Mouse (Mus musculus) limb, embryonic 12.5 days (tissue): ENCODE data around the gene Tmem123. TPM values are rescaled to one million over a fixed set of nuclear protein-coding genes. Genes with fewer than 3 reads are reported as not detected.

Experiments
- ATAC-seq: fragments of 200-750 bp; cut with Nextera tagmentation; 2 replicates; pipeline ENCODE4 v1.8.0; 2017; ENCODE audit warnings: low read depth, moderate TSS enrichment; ENCODE audit not compliant: insufficient number of reproducible peaks, insufficient read depth, low FRiP score, low TSS enrichment
- H3K27ac ChIP-seq: fragments of 300-500 bp; sonication (generic); 2 replicates; pipeline ENCODE4 v1.5.1; 2016; ENCODE audit warnings: mild to moderate bottlenecking, moderate library complexity
- H3K27me3 ChIP-seq: fragments of 300-500 bp; sonication (generic); 2 replicates; pipeline ENCODE4 v1.6.1; 2016; ENCODE audit warnings: mild to moderate bottlenecking, moderate library complexity
- H3K36me3 ChIP-seq: fragments of 300-500 bp; sonication (generic); 2 replicates; pipeline ENCODE4 v1.6.1; 2016; ENCODE audit warnings: mild to moderate bottlenecking, moderate library complexity
- H3K4me1 ChIP-seq: fragments of 300-500 bp; sonication (generic); replicated peaks from 2 replicates; pipeline ENCODE4 v1.6.1; 2016
- H3K4me2 ChIP-seq: fragments of 300-500 bp; sonication (generic); 2 replicates; pipeline ENCODE4 v1.6.1; 2016; ENCODE audit warnings: mild to moderate bottlenecking, moderate library complexity
- H3K4me3 ChIP-seq: fragments of 300-500 bp; sonication (generic); replicated peaks from 2 replicates; pipeline ENCODE4 v1.5.1; 2016; ENCODE audit warnings: mild to moderate bottlenecking
- H3K9ac ChIP-seq: fragments of 300-500 bp; sonication (generic); replicated peaks from 2 replicates; pipeline ENCODE4 v1.6.1; 2016; ENCODE audit warnings: mild to moderate bottlenecking, moderate library complexity
- H3K9me3 ChIP-seq: fragments of 300-500 bp; sonication (generic); 2 replicates; pipeline ENCODE4 v1.6.1; 2016; ENCODE audit warnings: mild to moderate bottlenecking, moderate library complexity
- WGBS: fragments of 180-500 bp; shearing (Covaris S2); methylation state at CpG from one replicate; pipeline ENCODE4 v1.1.7; 2016; 5-methylcytosine and 5-hydroxymethylcytosine counted together
- polyA plus RNA-seq: library from polyadenylated mRNA; unstranded; fragments of >200 nt; fragmentation: Nextera tagmentation; extraction: Ambion mirVana; gene quantifications from 2 replicates; pipeline ENCODE4 v1.2.1, GENCODE M21; 2016

Tmem123 gene
- polyA plus RNA-seq, 1 experiment from 2014 or later: 80.7 TPM

DNA sequence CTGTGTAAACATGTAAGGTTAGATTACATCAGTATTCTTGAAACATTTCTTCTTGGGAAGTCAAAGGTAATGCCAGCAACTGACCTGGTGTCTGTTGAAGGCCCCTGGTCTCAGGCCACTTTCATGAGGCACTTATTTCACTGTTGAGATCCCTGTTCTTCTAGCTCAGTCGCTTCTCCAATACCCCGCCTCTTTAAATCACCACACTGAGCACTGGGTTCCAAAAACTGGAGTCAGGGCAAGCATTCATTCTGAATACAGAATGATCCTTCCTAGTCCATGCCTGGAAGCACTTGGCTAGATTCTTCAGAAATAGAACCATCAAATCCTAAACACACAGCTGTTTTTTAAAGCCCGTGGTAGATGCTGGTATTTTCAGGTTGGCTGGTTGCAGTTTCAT lies 1.1 kb upstream of the Tmem123 start:
- Histone ChIP-seq H3K4me3 (no peak overlapping the region), H3K9me3 (peaks cover 4% of the 10 kb centered on the region; the same call in 1 of the 2 replicates), H3K4me2 (no peak overlapping the region), H3K9ac (no peak overlapping the region), H3K36me3 (no peaks in the 10 kb centered on the region), H3K27ac (no peak overlapping the region), H3K4me1 (peaks cover 19% of the 10 kb centered on the region), H3K27me3 (peaks cover 13% of the 10 kb centered on the region)
- no peak for ATAC-seq
- WGBS: 68% methylated on average over 3 of the region's 3 CpGs

DNA sequence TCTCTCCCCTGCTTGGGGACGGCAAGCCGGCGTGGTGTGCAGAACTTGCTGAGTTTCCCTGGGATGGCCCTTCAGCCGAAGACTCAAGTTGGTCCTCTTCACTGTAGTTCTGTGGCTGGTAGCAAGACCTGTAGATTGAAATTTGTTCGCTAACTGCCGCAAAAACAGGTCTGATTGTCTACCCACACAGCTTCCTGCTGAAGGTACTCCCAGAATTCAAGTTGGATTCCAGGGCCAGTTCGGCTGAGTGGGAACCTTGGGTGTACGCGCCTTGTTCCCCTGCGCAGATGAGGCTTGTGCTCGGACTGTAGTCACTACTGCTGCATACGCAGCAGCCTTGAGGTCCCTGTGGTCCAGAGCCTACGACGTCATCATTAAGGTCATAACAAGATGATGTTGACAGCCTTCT lies 626 bp downstream of the Tmem123 start:
- peak overlapping the region; percentile 74 for H3K9ac ChIP-seq
- peaks cover 19% of the 10 kb centered on the region for H3K4me1 ChIP-seq
- WGBS: under 1% methylated on average over 14 of the region's 14 CpGs
- peak overlapping the region; percentile 69 for H3K4me2 ChIP-seq
- no peaks in the 10 kb centered on the region for H3K9me3 ChIP-seq
- H3K36me3 ChIP-seq: peaks cover 11% of the 10 kb centered on the region
- ATAC-seq: peak; percentile 34; the same call in 1 of the 2 replicates
- peak overlapping the region; percentile 68 for H3K4me3 ChIP-seq
- peak overlapping the region; percentile 78 for H3K27ac ChIP-seq
- H3K27me3 ChIP-seq: peaks cover 13% of the 10 kb centered on the region

DNA sequence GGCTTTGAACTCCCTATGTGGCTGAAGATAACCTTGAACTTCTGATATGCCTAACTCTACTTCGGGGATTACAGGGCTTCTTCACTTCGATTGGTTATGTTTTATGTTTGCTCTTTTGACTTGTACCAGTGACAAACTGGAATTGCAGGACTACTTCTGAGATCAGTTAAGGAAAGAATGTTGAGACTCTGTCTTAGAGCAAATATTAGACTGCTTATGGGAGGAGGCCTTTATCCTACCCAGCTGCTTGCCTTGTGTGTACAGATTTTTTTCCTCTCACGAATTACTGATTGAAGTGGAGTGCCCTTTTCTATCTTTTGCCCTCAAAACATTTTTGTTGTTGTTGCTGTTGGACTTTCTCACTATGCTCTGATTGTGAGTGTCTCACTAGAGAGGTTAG lies 1.4 kb downstream of the Tmem123 start:
- 0 out of 2 replicates have a peak overlapping the region, but pooled peaks have one; percentile 13 for H3K9ac ChIP-seq
- H3K4me1 ChIP-seq: peaks cover 19% of the 10 kb centered on the region
- H3K9me3 ChIP-seq: no peaks in the 10 kb centered on the region
- peaks cover 19% of the 10 kb centered on the region for H3K36me3 ChIP-seq
- ATAC-seq: no peak
- peak overlapping the region; percentile 68 for H3K4me3 ChIP-seq
- H3K4me2 ChIP-seq: peak overlapping the region; percentile 69
- 65% methylated on average over 3 of the region's 3 CpGs for WGBS
- no peak overlapping the region for H3K27ac ChIP-seq
- H3K27me3 ChIP-seq: peaks cover 13% of the 10 kb centered on the region

DNA sequence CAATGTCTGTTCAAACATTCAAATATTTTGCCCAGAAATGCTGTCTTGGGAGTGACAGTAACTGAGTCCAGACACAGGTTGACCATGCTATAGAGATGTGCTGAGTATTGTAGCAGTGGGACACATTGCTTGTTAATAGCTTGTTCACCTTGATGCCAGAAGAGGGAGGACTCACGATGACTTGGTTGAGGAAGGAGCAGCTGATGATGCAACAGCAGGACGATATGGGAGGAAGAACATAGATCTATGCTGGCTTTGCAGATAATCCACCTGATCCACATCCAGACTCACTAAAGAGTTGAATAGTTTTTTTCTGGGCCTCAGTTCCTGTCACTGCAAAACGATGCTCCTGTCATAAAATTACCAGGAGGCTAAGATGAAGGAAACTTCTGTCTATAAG lies 2.7 kb downstream of the Tmem123 start:
- H3K36me3 ChIP-seq: peaks cover 27% of the 10 kb centered on the region
- ATAC-seq: no peak
- H3K9me3 ChIP-seq: no peaks in the 10 kb centered on the region

DNA sequence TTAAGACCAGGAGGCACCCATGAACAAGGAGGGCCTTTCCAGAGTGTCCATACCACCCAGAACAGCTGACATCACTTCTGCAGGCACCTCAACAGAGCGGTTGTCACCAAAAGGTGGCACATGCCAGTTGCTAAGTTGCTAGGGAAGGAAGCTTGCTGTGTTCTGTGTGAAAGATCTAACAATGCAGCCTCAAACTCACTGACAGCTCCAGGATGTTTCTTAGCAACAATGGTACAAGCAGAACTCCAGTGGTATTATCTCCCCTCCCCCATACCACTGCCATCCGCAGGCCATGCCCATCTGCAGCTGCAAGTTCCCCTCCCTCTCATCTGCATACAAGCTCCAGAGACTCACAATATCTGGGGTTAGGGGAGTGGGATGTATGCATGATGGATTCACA lies 3.7 kb downstream of the Tmem123 start:
- Histone ChIP-seq H3K27me3 (peaks cover 4% of the 10 kb centered on the region), H3K4me3 (no peak overlapping the region), H3K4me2 (no peak overlapping the region), H3K36me3 (peaks cover 34% of the 10 kb centered on the region), H3K9me3 (no peaks in the 10 kb centered on the region), H3K9ac (no peak overlapping the region), H3K27ac (no peak overlapping the region), H3K4me1 (peaks cover 19% of the 10 kb centered on the region)
- 47% methylated on average over 2 of the region's 2 CpGs for WGBS
- no peak for ATAC-seq

More for the DNA sequence above, 2.7 kb downstream of the Tmem123 start:
- Histone ChIP-seq H3K9ac (no peak overlapping the region), H3K4me2 (no peak overlapping the region), H3K27me3 (peaks cover 12% of the 10 kb centered on the region), H3K27ac (no peak overlapping the region), H3K4me3 (no peak overlapping the region), H3K4me1 (peaks cover 19% of the 10 kb centered on the region)
- WGBS: 80% methylated on average over 3 of the region's 3 CpGs

DNA sequence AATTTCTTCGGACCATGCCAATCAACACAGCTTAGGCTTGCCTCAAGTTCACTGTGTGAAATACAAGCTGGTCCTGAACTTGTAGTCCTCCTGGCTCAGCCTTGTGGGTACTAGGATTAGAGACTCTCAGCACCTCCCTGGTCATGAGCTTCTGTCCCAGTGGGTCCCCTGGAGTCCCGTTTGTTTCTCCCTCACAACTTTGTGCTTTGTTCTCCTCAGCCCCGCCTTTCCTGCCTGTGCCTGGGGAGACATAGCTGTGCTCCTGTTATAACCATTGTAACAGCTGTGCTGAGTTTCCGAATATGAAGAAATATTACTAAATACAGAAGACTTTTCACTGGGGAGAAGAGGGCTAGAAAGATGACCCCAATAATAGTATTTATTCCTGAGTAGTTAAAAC lies 5.2 kb downstream of the Tmem123 start:
- no peak for ATAC-seq
- H3K27me3 ChIP-seq: no peaks in the 10 kb centered on the region
- no peak overlapping the region for H3K4me2 ChIP-seq
- H3K9ac ChIP-seq: no peak overlapping the region
- no peak overlapping the region for H3K4me3 ChIP-seq
- H3K4me1 ChIP-seq: peaks cover 19% of the 10 kb centered on the region
- H3K27ac ChIP-seq: no peak overlapping the region
- no peaks in the 10 kb centered on the region for H3K9me3 ChIP-seq
- peaks cover 49% of the 10 kb centered on the region for H3K36me3 ChIP-seq
- WGBS: 68% methylated on average over 4 of the region's 4 CpGs

DNA sequence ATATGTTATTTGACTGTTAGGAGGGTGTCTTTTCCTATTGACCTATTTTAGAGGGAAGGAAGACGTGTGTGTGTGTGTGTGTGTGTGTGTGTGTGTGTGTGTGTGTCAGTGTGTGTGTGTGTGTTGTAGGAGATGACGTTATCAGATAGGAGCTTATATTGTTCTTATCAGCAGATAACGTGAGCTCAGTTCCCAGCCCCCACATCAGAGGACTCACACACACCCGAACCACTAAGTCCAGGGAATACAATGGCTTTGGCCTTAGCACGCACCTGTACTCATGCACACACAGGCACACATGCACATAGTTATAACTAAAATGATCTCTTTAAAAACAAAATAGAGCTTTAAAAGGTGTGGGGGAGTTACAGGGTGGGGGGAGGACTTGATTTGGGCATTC lies 5.7 kb downstream of the Tmem123 start:
- Histone ChIP-seq H3K9ac (no peak overlapping the region), H3K27ac (no peak overlapping the region), H3K9me3 (no peaks in the 10 kb centered on the region), H3K4me3 (no peak overlapping the region), H3K36me3 (peaks cover 52% of the 10 kb centered on the region), H3K27me3 (no peaks in the 10 kb centered on the region), H3K4me2 (no peak overlapping the region), H3K4me1 (peaks cover 19% of the 10 kb centered on the region)
- no peak for ATAC-seq
- 85% methylated on average over 5 of the region's 5 CpGs for WGBS

DNA sequence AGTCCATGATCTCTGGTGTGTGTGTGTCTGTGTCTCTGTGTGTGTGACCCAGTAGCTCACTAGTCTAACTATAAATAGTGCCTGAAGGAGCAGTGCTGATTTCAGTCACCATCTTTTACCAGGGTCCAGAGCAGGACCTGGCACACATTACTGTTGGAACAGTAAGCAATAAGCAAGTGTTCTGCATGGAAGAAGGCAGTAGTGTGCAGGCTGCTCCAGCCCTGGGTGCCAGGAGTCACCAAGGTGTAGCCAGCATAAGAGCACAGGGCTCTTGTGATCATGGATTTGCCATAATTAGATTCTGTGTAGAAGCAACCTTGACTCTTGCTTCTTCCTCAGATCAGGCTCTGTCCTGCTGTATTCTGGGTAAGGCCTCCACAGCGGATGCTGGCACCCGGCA lies 8.5 kb downstream of the Tmem123 start:
- peaks cover 4% of the 10 kb centered on the region for H3K4me1 ChIP-seq
- H3K27me3 ChIP-seq: no peaks in the 10 kb centered on the region
- no peak overlapping the region for H3K4me3 ChIP-seq
- H3K36me3 ChIP-seq: peaks cover 58% of the 10 kb centered on the region
- no peak overlapping the region for H3K27ac ChIP-seq
- 91% methylated on average over 2 of the region's 2 CpGs for WGBS
- H3K4me2 ChIP-seq: no peak overlapping the region
- H3K9ac ChIP-seq: no peak overlapping the region
- H3K9me3 ChIP-seq: no peaks in the 10 kb centered on the region
- ATAC-seq: no peak

DNA sequence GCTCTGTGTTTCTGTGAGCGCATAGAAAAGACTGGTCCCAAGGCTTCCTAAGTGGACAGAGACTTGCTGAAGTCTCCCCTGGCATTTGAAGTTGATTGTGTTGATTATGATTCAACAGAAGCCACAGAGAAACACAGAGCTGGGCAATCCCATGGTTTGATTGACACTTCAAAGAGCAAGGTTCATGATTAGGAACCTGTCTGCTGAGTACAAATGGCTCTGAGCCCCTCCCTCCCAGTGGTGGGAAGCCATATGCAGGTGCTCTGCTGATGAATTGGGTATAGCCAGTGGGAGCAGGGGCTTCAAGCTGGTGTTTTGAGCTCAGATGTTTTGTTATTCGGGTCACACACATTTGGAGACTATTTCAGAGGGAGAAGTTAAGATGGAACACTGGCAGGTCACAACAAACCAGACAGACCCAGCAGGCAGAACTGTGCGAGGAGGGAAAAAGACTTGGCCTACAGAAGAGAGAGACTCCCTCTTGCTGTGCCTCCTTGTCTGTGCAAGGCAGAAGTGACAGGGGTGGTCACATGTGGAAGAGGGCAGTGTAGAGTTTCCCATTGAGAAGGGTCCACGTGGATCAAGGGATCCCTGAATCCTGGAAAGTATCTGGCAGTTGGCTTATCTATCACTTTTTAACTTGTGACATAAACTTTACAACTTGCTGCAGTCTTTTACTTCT lies 9.1 kb downstream of the Tmem123 start:
- Histone ChIP-seq H3K4me1 (no peaks in the 10 kb centered on the region), H3K4me2 (no peak overlapping the region), H3K27me3 (no peaks in the 10 kb centered on the region), H3K9me3 (no peaks in the 10 kb centered on the region), H3K9ac (no peak overlapping the region), H3K27ac (no peak overlapping the region), H3K4me3 (no peak overlapping the region), H3K36me3 (peaks cover 58% of the 10 kb centered on the region)
- WGBS: 79% methylated on average over 4 of the region's 4 CpGs
- no peak for ATAC-seq

DNA sequence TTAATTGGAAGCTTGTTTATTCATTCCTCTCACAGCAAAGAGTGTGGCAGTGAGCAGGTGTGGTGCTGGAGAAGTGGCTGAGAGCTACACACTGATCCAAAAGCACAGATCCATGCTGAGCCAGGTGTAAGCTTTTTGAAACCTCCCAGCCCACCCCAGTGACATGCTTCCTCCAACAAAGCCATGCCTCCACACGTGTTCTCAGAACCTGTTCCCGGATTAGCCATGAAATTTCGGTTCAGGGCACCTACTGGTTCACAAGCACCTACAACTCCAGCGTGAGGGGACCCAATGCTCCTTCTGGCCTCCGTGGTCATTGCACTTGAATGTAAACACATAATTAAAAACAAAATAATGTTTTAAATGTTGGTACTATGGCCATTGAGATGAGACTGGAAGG lies 9.8 kb downstream of the Tmem123 start:
- H3K4me3 ChIP-seq: no peak overlapping the region
- H3K27ac ChIP-seq: no peak overlapping the region
- H3K36me3 ChIP-seq: peaks cover 54% of the 10 kb centered on the region
- H3K9me3 ChIP-seq: no peaks in the 10 kb centered on the region
- WGBS: 87% methylated on average over 5 of the region's 5 CpGs
- no peaks in the 10 kb centered on the region for H3K27me3 ChIP-seq
- no peak for ATAC-seq
- H3K4me2 ChIP-seq: no peak overlapping the region
- no peak overlapping the region for H3K9ac ChIP-seq
- H3K4me1 ChIP-seq: no peaks in the 10 kb centered on the region

DNA sequence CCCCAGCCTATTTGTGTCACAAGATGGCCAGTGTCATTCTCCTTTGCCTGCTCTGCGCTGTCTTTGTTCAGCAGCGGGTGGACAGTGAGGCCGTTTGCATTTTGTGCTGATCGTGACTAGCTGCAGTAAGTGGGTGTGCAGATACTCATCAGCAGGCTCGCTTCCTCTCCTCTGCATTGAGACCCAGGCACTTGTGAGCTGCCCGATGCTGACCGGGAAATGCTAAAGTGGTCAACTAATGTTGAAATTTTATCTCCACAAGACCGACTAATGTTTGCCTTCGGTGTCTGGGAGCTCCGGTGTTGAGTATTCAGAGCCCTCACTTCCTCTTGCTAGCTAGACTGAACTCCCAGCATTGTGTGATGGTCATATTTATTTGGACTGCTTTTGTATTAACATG lies 10.7 kb downstream of the Tmem123 start:
- Histone ChIP-seq H3K27me3 (no peaks in the 10 kb centered on the region), H3K4me2 (no peak overlapping the region), H3K9ac (no peak overlapping the region), H3K27ac (no peak overlapping the region), H3K4me1 (no peaks in the 10 kb centered on the region), H3K4me3 (no peak overlapping the region), H3K9me3 (no peaks in the 10 kb centered on the region), H3K36me3 (peaks cover 46% of the 10 kb centered on the region)
- WGBS: 93% methylated on average over 10 of the region's 10 CpGs
- ATAC-seq: no peak

DNA sequence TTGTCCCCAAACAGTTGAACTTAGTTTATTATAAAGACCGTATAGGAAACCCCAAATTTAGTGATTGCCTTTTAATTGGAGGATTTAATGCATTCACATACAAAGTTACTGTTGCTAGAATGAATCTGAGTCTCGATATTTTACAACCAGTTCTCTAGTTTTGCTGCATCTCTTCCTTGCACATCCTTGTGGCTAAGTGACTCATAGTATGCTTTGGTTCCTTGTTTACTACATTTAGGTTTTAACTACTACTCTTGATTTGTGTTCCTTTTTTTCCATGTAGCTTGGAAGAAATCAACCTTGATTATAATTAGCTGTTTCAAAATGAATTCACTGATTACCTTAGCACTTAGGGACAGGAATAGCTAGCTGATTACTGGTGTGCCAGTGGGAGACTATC lies 11.2 kb downstream of the Tmem123 start:
- Histone ChIP-seq H3K27ac (no peak overlapping the region), H3K9me3 (no peaks in the 10 kb centered on the region), H3K4me3 (no peak overlapping the region), H3K36me3 (peaks cover 41% of the 10 kb centered on the region), H3K4me1 (no peaks in the 10 kb centered on the region), H3K9ac (no peak overlapping the region), H3K27me3 (no peaks in the 10 kb centered on the region), H3K4me2 (no peak overlapping the region)
- no peak for ATAC-seq
- WGBS: 90% methylated on average over 2 of the region's 2 CpGs
